Comparison of ENCODE assay signal across 12 mouse cellular contexts in genomic region chr19:29203337-29203736, GRCm38 (mm10). TPM values are rescaled to one million over a fixed set of nuclear protein-coding genes. Genes with fewer than 3 reads are reported as not detected.
A peak's percentile ranks its signal among the peaks of the same experiment; 100 is the strongest.
DNase-seq lines count a peak whose midpoint lies in the region; ATAC-seq lines count a peak whose summit lies in the region.
"Had no signal": no experiment of that assay in that cellular context is flagged by ENCODE, and none has a peak within 500 bp of the region (broad histone marks: within the 10 kb centered on the region; RNA-seq: fewer than 3 reads in every experiment).

No protein-coding gene starts in this region.

- H3K4me2 ChIP-seq in heart, embryonic 11.5 days, result no peak overlapping the region
- H3K4me2 ChIP-seq in heart, embryonic 12.5 days, result no peak overlapping the region
- H3K4me2 ChIP-seq in liver, embryonic 11.5 days, result no peak overlapping the region
- H3K4me2 ChIP-seq: kidney, embryonic 15.5 days had no signal

- no peak overlapping the region for H3K9ac ChIP-seq in heart, embryonic 11.5 days (ENCODE audit: low read depth, low read length)
- no peak overlapping the region for H3K9ac ChIP-seq in heart, embryonic 12.5 days
- H3K9ac ChIP-seq in liver, embryonic 11.5 days (ENCODE audit: low read depth, low read length), result no peak overlapping the region
- H3K9ac ChIP-seq: kidney, embryonic 15.5 days had no signal

- H3K9me3 ChIP-seq in heart, embryonic 11.5 days (replicated peaks; ENCODE audit: control insufficient read depth, low read length), result 0 out of 2 replicates have a peak, but pooled peaks cover 3% of the 10 kb centered on the region
- H3K9me3 ChIP-seq in heart, embryonic 12.5 days (replicated peaks), result peaks cover 3% of the 10 kb centered on the region; the same call in 1 of the 2 replicates
- no peaks in the 10 kb centered on the region for H3K9me3 ChIP-seq in liver, embryonic 11.5 days (ENCODE audit: control insufficient read depth, low read length)
- H3K9me3 ChIP-seq: kidney, embryonic 15.5 days had no signal

- WGBS in heart, embryonic 11.5 days (ENCODE audit: insufficient replicate concordance), result 12% methylated on average over 2 of the region's 2 CpGs
- WGBS in heart, embryonic 12.5 days, result 6% methylated on average over 2 of the region's 2 CpGs
- WGBS in liver, embryonic 11.5 days, result 15% methylated on average over 2 of the region's 2 CpGs

- no peak overlapping the region for H3K27ac ChIP-seq in heart, embryonic 11.5 days (ENCODE audit: low read depth, low read length)
- H3K27ac ChIP-seq in heart, embryonic 12.5 days (ENCODE audit: poor library complexity, severe bottlenecking), result no peak overlapping the region; the same call in 1 of the 2 replicates
- H3K27ac ChIP-seq in liver, embryonic 11.5 days (ENCODE audit: low read depth, low read length), result peak overlapping the region; percentile 6; the same call in 1 of the 2 replicates
- H3K27ac ChIP-seq: kidney, embryonic 15.5 days had no signal

- H3K36me3 ChIP-seq in heart, embryonic 11.5 days (ENCODE audit: control insufficient read depth, insufficient read depth, low read length), result no peaks in the 10 kb centered on the region
- H3K36me3 ChIP-seq in heart, embryonic 12.5 days, result no peaks in the 10 kb centered on the region
- H3K36me3 ChIP-seq in liver, embryonic 11.5 days (ENCODE audit: control insufficient read depth, insufficient read depth, low read length), result no peaks in the 10 kb centered on the region
- H3K36me3 ChIP-seq: kidney, embryonic 15.5 days had no signal

- H3K4me1 ChIP-seq in heart, embryonic 11.5 days (ENCODE audit: control insufficient read depth, insufficient read depth, low read length), result peaks cover 7% of the 10 kb centered on the region
- H3K4me1 ChIP-seq in heart, embryonic 12.5 days (replicated peaks), result peaks cover 10% of the 10 kb centered on the region
- peaks cover 17% of the 10 kb centered on the region for H3K4me1 ChIP-seq in liver, embryonic 11.5 days (replicated peaks; ENCODE audit: control insufficient read depth, insufficient read depth, low read length)
- H3K4me1 ChIP-seq: kidney, embryonic 15.5 days had no signal

- no peaks in the 10 kb centered on the region for H3K27me3 ChIP-seq in heart, embryonic 11.5 days (ENCODE audit: control insufficient read depth, insufficient read depth, low read length)
- no peaks in the 10 kb centered on the region for H3K27me3 ChIP-seq in heart, embryonic 12.5 days (replicated peaks)
- H3K27me3 ChIP-seq in liver, embryonic 11.5 days (replicated peaks; ENCODE audit: control insufficient read depth, insufficient read depth, low read length), result no peaks in the 10 kb centered on the region
- H3K27me3 ChIP-seq: kidney, embryonic 15.5 days had no signal

- peak; percentile 23 for DNase-seq in 3T3-L1 (ENCODE audit: low read depth, low spot score)
- peak; percentile 66 for DNase-seq in MEL-GATA-1-ER (ENCODE audit: extremely low read depth, low read depth)
- DNase-seq in liver, embryonic 11.5 days (ENCODE audit: low spot score), result no peak
- DNase-seq in frontal cortex, adult 2 months (ENCODE audit: extremely low spot score in 1 of 2, low spot score in 1 of 2), result no peak
- no peak for DNase-seq in cerebellum, postnatal 4 days (ENCODE audit: low spot score in 2 of 2)
- DNase-seq: adrenal gland, postnatal 14 days; cerebellum, postnatal 36 days; lung, postnatal 4 days had no signal

- 0 out of 2 replicates have a peak, but pooled peaks have one; percentile 55 for ATAC-seq in heart, embryonic 11.5 days (replicated peaks; ENCODE audit: insufficient number of reproducible peaks, low FRiP score, low TSS enrichment)
- ATAC-seq in heart, embryonic 12.5 days (ENCODE audit: insufficient number of reproducible peaks, low FRiP score), result no peak; the same call in 1 of the 2 replicates
- ATAC-seq in liver, embryonic 11.5 days (replicated peaks; ENCODE audit: low FRiP score), result peak; percentile 80
- ATAC-seq in monocyte, adult 5-6 weeks (replicated peaks; ENCODE audit: insufficient number of reproducible peaks, low FRiP score, low TSS enrichment, poor library complexity, severe bottlenecking), result no peak

- no peak overlapping the region for H3K4me3 ChIP-seq in heart, embryonic 11.5 days (ENCODE audit: low read depth, low read length)
- no peak overlapping the region for H3K4me3 ChIP-seq in heart, embryonic 12.5 days
- no peak overlapping the region for H3K4me3 ChIP-seq in liver, embryonic 11.5 days (ENCODE audit: low read depth, low read length)
- H3K4me3 ChIP-seq: kidney, embryonic 15.5 days had no signal

RNA-seq across cellular contexts. Expression of gene Jak2, which starts 48.3 kb away (rescaled TPM):
- 9.8 and 10.4 TPM in 2 replicates for polyA plus RNA-seq in heart, embryonic 11.5 days (2014; fragmentation: Nextera tagmentation; extraction: Ambion mirVana)
- polyA plus RNA-seq in heart, embryonic 12.5 days (2016; fragmentation: Nextera tagmentation; extraction: Ambion mirVana), result 11.0 TPM in 2 replicates
- 18.1 and 20.2 TPM in 2 replicates for polyA plus RNA-seq in liver, embryonic 11.5 days (2014; fragmentation: Nextera tagmentation; extraction: Ambion mirVana)
- total RNA-seq in monocyte, adult 5-6 weeks (2017), result 123 to 164 TPM (median 125 TPM) in 3 replicates
- 25.2 and 26.6 TPM in 2 replicates for polyA plus RNA-seq in frontal cortex, adult 2 months (2012; rRNA removed)

Comparison
In these comparisons a context has a peak if more than half of its experiments do, and no peak if none do; other contexts are left out.
1. ATAC-seq: peak in heart, embryonic 11.5 days (single experiment) and liver, embryonic 11.5 days (single experiment); none in heart, embryonic 12.5 days (single experiment) and monocyte, adult 5-6 weeks (single experiment).
2. DNase-seq: peak in 3T3-L1 (single experiment) and MEL-GATA-1-ER (single experiment); none in liver, embryonic 11.5 days (single experiment), frontal cortex, adult 2 months (0 of 2) and cerebellum, postnatal 4 days (0 of 2).